Mouse (Mus musculus) liver, adult 2 months (tissue): ENCODE measurements at regions not wholly inside any gene's neighbourhood (a gene's known extent, or its start where the extent isn't known, plus 50 kb on each side); places are given as distances from the start of the nearest gene placed in this dataset.

Experiments used
- CTCF ChIP-seq: fragments of 200-500 bp; IDR thresholded peaks from 2 replicates; pipeline ENCODE4 v1.5.1; 2011; ENCODE audit warnings: low read depth, low read length, control low read depth
- POLR2A ChIP-seq: fragments of 200-500 bp; IDR thresholded peaks from 2 replicates; pipeline ENCODE4 v1.6.1; 2011; ENCODE audit warnings: low read length, control low read depth; ENCODE audit not compliant: insufficient read depth; ENCODE audit errors: extremely low read depth

- TF ChIP-seq CTCF: no peak
- TF ChIP-seq POLR2A: no peak
Measured at GRCm38 (mm10) chr17:50378141-50378727, 84.8 kb upstream of the Dazl start.
